Mouse (Mus musculus): ENCODE data around the gene Rgs4.

- TF ChIP-seq CTCF (IDR thresholded peaks at IDR 0.05; ENCODE audit: control insufficient read depth, insufficient read depth, insufficient replicate concordance, low read depth, low read length) (no peak), POLR2A (IDR thresholded peaks at IDR 0.05; ENCODE audit: control insufficient read depth, low read depth, low read length) (no peak)
Observed at GRCm38 (mm10) chr1:169737231-169737630, 10.2 kb downstream of the Rgs4 start.

Measured in testis, adult 2 months (tissue).